Mouse (Mus musculus): Measurements from ENCODE around the gene Slc12a5. TPM values are rescaled to one million over a fixed set of nuclear protein-coding genes. Genes with fewer than 3 reads are reported as not detected.

Gene Slc12a5
- total RNA-seq, 2 experiments from 2014 or later = 538 to 565 TPM

- no peak for DNase-seq (ENCODE audit: low spot score in 2 of 2)
Measured at GRCm38 (mm10) chr2:164972646-164973045, 12.0 kb downstream of the Slc12a5 start.

GRCm38 (mm10) chr2:164975611-164976010, 15.0 kb downstream of the Slc12a5 start:
- no peak for DNase-seq (ENCODE audit: low spot score in 2 of 2)

DNA sequence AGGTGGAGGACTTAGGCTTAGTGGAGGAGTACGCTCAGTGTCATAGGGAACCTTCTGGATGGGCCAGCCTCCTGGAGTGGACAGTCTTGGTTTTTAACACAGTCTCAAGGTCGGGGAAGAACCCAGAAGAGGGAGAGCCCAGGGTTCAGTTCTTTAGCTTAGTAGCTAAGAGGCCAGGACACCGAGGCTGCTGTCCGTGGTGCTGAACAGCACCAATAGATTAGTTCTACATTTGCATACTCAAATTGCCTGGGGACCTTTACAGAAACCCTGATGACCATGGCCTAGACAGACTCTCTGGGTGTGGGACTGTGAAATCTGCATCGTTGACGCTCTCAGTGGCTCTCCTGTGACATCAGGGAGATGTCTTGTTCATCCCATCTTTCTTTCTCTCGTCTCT, 19.1 kb downstream of the Slc12a5 start:
- no peak for DNase-seq (ENCODE audit: low spot score in 2 of 2)

GRCm38 (mm10) chr2:164985962-164986361, 25.4 kb downstream of the Slc12a5 start:
- DNase-seq (ENCODE audit: low spot score in 2 of 2) = no peak

GRCm38 (mm10) chr2:164986371-164987027, 25.9 kb downstream of the Slc12a5 start:
- DNase-seq (ENCODE audit: low spot score in 2 of 2) = no peak

- no peak for DNase-seq (ENCODE audit: low spot score in 2 of 2)
Measured at GRCm38 (mm10) chr2:164988777-164989176, 28.2 kb downstream of the Slc12a5 start.

- DNase-seq (ENCODE audit: low spot score in 2 of 2) = no peak
Measured at GRCm38 (mm10) chr2:164991111-164991510, 30.5 kb downstream of the Slc12a5 start.

DNA sequence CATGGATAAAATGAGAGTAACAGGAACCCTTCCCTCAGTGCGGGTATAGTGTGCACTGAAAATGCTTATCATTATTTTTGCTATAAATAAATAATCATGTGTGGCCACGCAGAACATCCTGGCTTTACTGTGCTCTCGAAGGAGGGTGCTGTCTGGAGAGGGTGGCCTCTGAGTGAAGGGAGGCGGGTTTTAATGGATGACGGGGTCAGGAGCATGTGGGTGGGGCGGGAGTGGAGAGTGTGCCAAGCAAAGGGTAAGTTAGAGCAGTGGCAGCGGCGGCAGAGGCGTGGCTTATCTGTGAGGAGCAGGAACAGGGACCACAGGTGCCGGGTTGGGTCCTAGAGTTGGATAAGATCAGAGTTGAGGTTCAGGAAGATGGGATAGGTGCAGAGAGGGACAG, 31.2 kb downstream of the Slc12a5 start:
- no peak for DNase-seq (ENCODE audit: low spot score in 2 of 2)

GRCm38 (mm10) chr2:164994156-164994555, 33.6 kb downstream of the Slc12a5 start:
- no peak for DNase-seq (ENCODE audit: low spot score in 2 of 2)

- DNase-seq (ENCODE audit: low spot score in 2 of 2) = peak; percentile 64 to 76
Measured at GRCm38 (mm10) chr2:164994659-164995428, 34.2 kb downstream of the Slc12a5 start.

- peak in 1 of 2 experiments; percentile 55 for DNase-seq (ENCODE audit: low spot score in 2 of 2)
Measured at GRCm38 (mm10) chr2:164995976-164996375, 35.4 kb downstream of the Slc12a5 start.

- no peak for DNase-seq (ENCODE audit: low spot score in 2 of 2)
Measured at GRCm38 (mm10) chr2:164996848-164997720, 36.5 kb downstream of the Slc12a5 start.

- DNase-seq (ENCODE audit: low spot score in 2 of 2) = no peak
Measured at GRCm38 (mm10) chr2:164997721-164998428, 37.3 kb downstream of the Slc12a5 start.

DNA sequence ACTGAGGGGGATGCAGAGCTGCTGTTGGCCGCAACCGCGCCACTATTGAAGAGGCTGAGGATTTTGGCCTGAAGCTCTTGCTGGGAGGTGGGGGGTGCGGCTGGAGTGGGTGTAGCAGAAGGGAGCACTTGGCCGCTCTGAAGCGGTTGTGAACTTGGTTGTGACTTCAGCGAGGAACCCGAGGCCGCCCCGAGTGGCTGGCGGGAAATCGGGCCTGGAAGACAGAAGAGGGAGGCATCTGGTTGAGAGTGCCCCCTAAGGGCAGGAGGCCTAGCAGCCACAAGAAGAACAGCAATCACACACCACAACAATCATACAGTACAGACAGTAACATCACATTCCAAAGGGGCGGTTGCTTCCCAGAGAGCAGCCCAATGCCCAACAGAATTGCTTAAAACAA, 41.4 kb downstream of the Slc12a5 start:
- no peak for DNase-seq (ENCODE audit: low spot score in 2 of 2)

GRCm38 (mm10) chr2:165003108-165003507, 42.5 kb downstream of the Slc12a5 start:
- no peak for DNase-seq (ENCODE audit: low spot score in 2 of 2)

DNA sequence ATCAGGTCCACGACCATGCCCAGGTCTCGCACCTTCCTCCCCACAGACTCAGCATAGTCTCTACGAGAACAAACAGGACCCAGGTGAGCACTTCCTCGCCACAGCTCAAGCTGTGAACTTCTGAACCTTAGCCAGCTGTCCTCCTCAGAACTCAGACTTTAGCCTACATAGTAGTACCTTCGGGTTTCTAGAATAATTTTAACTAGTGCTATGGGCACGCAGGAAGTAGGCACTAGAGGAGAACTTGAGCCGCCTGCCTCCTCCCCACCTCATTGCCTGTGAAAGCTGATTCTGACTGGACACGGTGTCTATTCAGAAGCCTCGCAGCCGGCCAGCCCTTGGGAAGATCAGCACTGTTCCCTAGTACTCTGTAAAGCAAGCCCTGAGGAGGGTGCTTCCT, 43.6 kb downstream of the Slc12a5 start:
- no peak for DNase-seq (ENCODE audit: low spot score in 2 of 2)

- no peak for DNase-seq (ENCODE audit: low spot score in 2 of 2)
Measured at GRCm38 (mm10) chr2:165006813-165007212, 46.2 kb downstream of the Slc12a5 start.

DNA sequence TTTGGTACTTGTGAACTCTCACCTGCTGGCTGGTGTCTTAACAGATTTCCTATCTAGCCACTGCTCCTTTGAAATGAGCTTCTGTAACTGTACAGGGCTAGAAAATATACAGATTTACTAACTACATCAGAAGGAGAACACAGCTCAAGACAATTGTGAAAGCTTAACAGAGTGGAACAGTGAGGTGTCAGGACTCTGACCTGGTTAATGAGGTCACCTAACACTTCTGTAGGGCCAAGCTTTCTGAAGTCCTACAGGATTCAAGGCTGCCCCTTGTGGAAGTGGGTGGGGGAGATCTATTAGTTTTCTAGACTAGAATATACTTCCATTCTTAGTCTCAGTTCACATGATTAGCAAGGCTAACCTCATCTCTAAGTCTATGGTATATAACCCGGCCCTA, 47.4 kb downstream of the Slc12a5 start:
- no peak for DNase-seq (ENCODE audit: low spot score in 2 of 2)

GRCm38 (mm10) chr2:165009161-165009560, 48.6 kb downstream of the Slc12a5 start:
- DNase-seq (ENCODE audit: low spot score in 2 of 2) = no peak

GRCm38 (mm10) chr2:165009581-165009980, 49.0 kb downstream of the Slc12a5 start:
- DNase-seq (ENCODE audit: low spot score in 2 of 2) = no peak

GRCm38 (mm10) chr2:165010351-165010750, 49.7 kb downstream of the Slc12a5 start:
- DNase-seq (ENCODE audit: low spot score in 2 of 2) = no peak

Measured in left cerebral cortex, adult 18-20 months (tissue).